Mouse (Mus musculus) kidney, postnatal 36 days (tissue): ENCODE measurements around the gene Slc22a21.
A peak's percentile ranks its signal among the peaks of the same experiment; 100 is the strongest.
"Not testable (repeated sequence)": the region's sequence is repeated elsewhere in the genome, so short reads cannot be mapped to it uniquely, and the experiment has no call there.

ENCODE experiments used
- DNase-seq, 2 experiments: peaks; one replicate each; pipeline ENCODE4 v3.0.0; 2021 to 2022; ENCODE audit warnings: mixed read lengths in 2 of 2

Gene Slc22a21

DNA sequence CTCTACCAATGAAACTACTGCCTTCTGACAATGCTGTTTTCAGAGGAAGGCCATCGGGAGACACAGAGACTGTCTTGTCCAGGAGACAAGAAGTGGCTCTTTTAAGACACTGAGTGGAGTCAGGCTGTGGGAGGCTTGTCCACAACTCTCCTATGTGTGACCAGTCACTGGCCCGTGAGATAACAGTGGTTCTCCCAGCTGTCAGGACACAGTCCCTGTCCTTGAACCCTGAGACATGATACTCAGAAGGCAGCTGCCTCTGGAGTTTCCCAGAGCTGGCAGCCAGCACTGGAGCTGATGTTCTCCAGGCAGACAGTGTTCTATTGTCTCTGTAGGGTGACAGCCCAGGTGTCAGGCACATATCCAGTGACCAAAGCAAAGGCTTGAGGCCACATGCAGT is 17.5 kb upstream of the Slc22a21 start:
- no peak for DNase-seq

DNA sequence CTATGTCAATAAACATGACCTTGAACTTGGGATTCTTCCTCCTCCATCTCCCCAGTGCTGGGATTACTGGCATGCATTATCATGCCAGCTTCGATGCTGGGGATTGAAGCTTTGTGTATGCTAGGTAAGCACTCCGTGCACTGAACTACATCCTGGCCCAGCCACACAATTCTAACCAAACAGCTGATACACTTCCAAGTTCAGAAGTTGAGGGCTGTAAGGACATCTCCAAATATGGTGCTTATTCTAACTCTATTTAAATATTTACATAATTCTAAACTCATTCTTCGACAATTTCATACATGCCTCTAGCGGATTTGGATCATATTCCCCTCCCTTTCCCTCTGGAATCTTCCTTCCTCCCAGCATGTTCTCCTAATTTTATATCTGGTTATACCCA is 12.1 kb upstream of the Slc22a21 start:
- DNase-seq = no peak

DNA sequence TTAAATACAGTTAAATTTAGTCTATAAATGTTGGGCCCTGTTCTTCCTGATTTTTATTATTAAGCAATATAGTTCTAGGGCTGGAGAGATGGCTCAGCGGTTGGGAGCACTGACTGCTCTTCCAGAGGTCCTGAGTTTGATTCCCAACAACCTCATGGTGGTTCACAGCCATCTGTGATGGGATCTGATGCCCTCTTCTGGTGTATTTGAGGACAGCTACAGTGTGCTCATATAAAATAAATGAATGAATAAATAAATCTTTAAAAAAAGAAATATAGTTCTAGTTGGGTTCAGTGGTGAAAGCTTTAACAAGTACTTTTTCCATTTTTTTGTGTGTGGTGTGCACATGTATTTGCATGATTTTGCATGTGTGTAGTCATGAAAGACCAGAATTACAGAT is 9.1 kb upstream of the Slc22a21 start:
- DNase-seq = no peak

DNA sequence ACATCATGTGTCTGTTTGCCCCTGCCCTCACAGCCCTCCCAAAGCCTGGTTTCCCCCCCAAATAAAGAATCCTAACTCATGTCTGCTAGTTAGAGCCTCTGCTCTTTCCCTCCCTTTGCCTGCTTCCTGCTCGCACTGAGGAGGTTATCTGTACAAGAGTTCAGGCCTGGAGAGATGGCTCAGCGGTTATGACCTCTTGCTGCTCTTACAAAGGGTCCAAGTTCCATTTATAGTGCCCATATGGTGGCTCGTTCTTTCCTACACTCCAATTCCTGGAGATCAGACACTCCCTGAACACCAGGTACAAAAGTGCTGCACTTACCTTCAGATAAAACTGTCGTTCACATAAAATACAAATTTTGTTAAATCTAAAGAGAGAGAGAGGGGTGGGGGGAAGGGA is 7.9 kb upstream of the Slc22a21 start:
- no peak for DNase-seq

DNA sequence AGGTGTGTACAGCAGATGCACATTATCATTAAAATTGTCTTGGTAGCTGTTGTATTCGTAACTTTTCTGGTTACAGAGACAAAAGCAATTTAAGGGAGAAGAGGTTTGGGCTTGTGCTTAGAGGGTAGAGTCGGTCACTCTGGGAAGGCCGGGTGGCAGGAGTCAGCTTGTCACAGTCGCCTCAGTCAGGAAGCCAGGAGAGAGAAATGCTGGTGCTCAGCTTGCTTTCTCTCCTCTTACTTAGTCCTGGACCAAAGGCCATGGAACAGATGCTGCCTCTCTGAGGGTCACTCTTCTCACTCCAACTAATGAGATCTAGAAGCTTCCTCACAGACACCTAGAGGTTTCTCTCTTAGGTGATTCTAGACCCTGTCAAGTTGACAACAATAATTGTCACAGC is 1.3 kb upstream of the Slc22a21 start:
- DNase-seq = no peak

DNA sequence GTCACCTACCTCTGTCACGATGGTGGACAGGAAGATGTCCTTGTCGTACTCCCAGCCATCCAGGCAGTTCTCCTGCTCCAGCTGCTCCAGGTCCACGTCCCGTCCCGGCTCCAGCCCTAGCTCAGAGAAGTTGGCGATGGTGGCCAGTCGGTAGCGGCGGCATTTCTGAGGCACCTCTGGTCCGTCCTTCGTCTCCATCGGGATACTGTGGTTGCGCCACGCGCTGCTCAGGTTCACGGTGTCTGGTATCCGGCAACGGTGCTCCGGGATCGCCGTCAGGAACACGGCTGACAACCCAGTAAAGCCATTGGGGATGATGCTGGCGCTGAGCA is 710 bp downstream of the Slc22a21 start:
- not testable (repeated sequence) for DNase-seq

DNA sequence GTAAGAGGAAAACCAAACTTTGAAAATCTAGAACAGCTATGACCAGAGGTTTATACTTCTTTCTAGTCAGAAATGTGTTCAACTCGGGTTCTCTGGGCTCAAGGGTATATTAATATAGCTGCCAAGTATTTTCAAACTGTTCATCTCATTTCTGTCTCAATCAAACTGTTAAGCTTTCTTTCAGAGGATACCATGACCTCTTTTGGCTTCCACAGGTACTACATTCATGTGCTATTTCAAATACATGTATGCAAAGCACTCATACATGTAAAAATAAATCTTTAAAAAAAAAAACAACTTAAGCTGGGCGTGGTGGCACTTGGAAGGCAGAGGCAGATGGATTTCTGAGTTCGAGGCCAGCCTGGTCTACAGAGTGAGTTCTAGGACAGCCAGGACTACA is 2.5 kb downstream of the Slc22a21 start:
- DNase-seq = no peak

DNA sequence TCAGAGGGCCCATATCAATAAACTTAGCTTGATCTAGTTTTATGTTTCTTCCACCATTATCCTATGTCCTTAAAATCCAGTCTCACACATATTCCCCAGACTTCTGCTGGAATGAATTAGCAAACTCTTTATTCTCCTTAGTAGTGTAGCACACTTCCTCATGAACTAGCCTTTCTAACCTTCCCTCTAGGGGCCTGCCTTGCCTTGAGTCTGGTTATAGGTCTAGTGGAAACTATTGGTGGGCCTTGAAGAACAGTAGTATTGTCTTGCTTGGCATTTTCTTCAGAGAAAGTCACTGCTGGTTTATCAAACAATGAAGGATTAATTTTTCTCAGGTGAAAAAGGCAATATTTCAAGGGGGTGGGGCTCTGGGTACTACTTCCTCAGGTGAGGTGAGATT is 4.6 kb downstream of the Slc22a21 start:
- no peak for DNase-seq

DNA sequence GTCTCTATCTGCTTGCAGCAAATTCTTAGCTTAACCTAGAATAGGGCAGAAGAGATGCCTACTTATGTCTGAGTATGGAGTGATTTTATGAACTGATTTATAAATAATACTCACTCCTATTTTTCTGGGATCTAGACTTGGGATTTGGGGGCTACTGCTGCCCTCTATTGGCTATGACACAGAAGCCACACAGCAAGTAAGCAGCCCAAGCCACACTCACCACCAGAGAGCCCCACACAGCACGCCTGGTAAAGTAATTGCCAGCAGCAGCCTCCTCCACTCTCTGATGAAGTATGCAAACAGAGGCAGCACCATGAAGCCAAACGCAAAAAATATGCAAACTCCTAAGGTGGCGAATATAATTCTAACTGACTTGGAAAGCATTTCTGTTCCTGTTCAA is 21.1 kb downstream of the Slc22a21 start:
- peak; percentile 40 to 58 for DNase-seq

DNA sequence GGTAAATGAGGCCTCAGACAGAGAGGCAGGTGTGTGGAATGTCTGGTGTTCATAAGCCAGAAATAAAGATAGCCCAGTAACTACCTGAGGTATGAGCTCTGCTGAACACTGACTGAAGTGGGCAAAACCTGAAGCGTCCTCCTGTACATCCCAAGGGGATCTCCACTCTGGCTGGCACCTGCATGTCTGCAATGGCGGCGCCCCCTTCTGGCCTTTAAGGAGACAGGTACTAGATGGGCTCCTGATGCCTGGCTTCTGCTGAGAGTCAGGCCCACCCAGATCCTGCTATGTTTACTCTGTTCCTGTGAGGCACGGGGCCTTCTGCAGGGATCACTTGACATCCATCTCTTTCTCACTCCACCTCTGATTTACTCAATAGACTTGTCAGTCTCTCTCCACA is 22.0 kb downstream of the Slc22a21 start:
- DNase-seq = peak; percentile 29 to 71

DNA sequence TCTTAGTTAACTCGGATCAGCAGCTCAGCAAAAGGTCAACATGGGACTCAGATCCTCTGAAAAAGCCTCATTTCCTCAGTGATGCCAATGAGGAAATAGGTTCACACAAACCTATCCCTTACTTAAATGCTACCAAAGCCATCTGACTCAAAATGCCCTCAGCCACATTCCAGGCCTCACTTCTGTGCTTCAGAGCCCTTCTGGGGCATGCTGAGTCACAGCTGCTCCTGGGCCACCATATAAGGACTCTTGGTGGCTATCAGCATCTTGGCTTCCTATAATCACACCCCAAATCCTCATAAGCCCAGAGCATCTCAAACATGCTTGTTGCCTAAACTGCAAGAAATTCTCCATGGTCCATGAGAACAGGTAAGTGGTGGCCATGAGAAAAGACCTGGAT is 23.5 kb downstream of the Slc22a21 start:
- DNase-seq = no peak

DNA sequence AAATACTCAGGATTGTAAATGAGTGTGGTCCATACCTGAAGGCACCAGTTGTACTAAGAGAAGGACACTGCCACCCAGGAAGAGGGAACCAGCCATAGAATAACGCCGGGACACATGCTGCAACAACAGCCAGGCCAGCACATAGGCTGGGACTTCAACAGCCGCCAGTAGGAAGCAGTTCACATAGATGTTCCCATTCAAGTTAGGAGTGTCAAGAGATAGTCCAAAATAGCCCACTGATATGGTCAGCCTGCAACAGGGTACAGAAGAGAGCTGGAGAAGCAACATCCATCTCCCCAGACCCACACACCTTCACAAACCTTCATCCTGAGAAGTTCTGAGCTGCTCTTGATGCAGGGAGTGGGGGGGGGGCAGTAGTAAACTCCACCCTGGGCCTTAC is 25.5 kb downstream of the Slc22a21 start:
- DNase-seq = no peak

DNA sequence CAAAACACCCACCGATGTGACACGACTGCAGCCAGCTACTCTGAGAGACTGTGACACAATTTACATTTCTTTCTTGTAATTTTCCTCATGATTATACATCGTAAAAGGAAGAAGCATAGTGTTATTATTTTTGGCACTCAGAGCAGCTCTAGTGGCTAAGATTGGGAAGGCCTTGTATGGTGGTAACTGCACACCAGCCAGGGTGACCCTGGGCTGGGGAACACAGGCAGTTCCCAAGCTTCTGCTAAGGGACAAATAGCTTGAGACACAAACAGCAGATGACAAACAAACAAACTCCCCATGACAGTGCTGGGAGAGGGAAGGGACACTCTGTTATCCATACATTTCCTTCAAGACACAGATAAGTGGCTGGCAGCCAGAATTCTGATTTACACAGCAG is 30.0 kb downstream of the Slc22a21 start:
- not testable (repeated sequence) for DNase-seq

DNA sequence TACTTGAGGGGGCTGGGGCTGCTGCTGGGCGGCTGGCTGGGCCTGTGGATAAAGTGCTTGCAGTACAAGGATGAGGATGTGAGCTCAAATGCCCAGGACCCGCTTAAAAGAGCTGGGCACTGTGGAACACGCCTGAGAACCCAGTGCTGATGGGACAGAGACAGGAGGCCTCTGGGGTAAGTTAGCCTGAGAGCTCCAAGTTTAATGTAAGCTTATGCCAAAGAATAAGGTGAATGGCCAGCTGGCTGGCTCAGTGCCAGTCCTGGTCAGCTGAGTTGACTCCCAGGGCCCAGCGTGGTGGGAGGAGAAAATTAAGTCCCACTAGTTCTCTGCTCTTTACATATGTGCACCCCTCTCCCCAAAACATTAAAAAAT is 48.2 kb downstream of the Slc22a21 start:
- DNase-seq = peak; percentile 59 to 64

DNA sequence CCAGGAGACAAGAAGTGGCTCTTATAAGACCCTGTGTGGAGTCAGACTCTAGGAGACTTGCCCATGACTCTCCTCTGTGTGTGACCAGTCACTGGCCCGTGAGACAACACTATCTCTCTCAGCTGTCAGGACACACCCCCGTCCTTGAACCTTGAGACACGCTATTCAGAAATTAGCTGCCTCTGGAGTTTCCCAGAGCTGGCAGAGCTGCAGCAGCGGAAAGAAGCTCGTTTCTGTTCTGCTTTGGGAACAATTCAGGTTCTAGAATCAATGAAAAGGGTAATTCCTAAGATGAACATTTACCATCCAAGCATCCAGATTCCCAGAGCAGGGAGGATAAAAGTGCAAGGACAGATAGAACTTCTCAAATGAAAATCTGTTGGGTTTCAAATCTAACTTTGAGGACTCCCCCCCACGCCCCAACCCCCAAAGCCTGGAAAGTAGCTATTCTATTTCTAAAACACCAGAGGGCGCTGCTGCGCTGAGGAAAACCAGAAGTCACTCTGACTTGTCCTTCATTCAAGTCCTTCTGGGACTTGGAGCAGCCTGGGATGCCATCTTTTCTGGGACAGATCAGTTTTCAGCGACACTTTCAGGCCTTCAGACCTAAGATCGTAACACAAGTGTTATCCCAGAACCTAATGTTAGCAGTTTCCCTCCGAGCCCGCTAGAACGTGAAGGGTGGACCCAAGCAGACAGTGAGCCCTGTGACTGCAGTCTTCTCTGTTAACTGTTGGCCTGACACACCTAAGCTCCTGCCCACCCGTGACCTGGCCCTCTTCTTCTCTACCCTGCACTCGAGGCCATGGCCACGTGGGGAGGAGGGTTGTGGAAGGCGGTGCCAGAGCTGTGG is 48.8 kb downstream of the Slc22a21 start:
- DNase-seq = peak; percentile 33 to 76

DNA sequence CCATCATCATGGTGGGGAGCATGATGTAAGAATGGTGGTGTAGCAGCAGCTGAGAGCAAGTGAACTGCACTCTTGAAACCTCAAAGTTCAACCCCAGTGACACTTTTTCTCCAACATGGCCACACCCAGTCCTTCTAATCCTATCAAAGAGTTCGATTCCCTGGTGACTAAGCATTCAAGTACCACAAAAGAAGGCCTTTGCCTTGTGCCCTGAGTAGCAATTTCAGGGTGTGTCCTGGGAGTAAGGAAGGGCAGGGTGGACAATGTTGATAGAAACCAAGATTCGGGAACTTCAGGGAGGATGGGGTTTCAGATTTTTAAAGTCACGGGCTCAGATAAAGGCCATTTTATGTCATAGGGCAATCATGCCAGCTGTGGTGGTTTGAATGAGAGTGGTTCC is 50.4 kb downstream of the Slc22a21 start:
- DNase-seq = no peak

DNA sequence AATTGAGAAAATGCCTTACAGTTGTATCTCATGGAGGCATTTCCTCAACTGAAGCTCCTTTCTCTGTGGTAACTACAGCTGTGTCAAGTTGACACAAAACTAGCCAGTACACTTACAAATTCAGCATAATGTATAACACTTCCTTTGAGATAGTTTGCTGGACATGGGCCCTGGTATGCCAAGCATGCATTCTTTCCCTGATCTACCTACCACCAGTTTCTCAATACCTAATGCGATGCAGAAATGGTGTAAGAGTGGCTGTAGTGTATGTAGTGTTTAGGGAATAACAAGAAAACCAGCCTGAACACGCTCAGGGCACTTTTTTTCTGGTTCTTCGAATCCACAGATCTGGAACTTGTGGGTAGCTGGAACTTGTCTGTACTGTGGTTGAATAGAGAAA is 51.5 kb downstream of the Slc22a21 start:
- DNase-seq = peak in 1 of 2 experiments; percentile 9

DNA sequence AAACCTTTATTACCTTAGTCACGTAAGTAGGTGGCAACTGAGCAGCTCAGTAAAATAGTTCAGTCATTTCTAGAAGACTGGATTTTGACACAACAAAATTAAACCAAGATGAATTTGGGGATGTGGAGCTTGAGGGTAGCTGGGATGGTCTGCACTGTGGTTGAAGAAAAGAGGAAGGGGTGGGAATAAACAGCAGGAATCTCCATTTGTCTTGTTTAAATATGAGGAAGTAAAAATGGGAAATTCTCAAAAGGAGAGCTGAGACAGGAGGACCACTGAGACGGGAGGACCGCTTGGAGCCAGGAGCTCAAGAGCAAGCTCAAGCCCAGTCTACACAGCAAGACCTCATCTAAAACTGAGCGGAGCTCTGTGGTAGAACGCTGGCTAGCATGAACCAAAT is 53.8 kb downstream of the Slc22a21 start:
- no peak for DNase-seq

DNA sequence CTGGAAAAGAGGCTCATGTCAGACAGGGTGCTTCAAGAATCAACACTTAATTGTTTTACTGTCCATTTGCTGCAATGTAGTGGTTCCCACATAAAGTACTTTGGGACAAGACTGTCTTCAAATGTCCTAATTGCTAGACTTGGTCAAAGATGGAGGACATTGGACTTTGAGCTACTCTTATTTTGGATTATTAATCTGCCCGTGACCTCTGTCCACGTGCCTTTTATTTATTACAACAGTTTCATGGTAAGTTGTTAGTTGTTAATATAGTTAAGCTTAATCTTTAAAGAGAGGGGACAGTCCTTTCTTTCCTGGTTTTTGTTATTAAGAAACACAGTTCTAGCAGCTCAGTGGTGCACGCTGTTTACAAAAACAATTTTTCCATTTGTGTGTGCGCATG is 61.3 kb downstream of the Slc22a21 start:
- no peak for DNase-seq

DNA sequence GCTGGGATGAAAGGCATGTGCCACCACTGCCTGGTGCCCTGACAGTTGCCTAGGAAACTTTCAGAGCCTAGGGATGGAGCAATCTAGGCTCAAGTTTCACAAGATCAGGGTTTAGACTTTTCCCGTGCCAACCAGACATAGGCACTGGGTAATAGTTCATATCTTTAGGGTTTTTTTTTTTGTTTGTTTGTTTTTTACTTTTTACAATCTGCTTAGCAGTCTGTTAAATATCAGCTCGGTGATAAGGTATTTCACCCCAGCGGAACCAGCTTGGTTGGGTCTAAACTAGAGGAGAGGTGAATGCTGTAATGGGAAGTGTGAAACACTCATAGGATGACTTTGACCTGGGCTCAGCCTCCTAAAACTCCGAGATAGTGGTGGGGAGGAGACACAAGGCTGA is 69.1 kb downstream of the Slc22a21 start:
- DNase-seq = no peak

DNA sequence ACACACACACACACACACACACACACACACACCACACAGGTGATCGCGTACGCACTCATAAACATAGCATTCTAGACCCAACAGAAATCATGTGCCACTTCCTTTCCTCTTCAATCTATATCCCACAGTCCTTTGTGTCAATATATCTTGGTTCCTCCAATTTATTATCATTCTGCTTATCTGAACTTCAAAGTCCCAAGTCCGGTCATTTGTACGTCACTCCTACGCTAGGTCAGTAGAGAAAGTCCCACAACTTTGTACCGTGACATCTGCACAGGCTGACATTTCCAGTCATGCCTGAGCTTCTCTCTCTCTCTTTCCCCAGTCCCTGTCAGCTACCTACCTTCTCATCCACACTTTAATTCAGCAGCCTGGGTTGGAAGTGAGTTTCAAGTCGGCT is 71.4 kb downstream of the Slc22a21 start:
- no peak for DNase-seq

DNA sequence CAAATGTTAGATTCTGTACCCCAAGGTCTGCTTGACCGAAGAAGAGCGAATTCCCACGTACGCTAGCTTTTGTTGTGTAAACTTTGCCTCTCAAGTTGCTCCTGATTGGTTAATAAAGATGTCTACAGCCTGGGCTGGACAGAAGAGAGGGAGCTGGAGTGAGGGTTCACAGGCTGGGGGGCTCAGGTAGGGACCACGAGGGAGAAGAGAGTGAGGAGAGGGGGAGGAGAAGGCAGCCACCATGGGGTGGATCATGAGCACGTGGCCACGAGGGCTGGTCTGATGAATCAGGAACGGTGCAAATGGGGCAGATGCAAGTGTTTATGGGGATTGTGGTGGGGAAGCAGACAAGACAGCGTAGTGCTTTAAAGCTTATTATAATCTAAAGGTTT is 75.6 kb downstream of the Slc22a21 start:
- DNase-seq = no peak

DNA sequence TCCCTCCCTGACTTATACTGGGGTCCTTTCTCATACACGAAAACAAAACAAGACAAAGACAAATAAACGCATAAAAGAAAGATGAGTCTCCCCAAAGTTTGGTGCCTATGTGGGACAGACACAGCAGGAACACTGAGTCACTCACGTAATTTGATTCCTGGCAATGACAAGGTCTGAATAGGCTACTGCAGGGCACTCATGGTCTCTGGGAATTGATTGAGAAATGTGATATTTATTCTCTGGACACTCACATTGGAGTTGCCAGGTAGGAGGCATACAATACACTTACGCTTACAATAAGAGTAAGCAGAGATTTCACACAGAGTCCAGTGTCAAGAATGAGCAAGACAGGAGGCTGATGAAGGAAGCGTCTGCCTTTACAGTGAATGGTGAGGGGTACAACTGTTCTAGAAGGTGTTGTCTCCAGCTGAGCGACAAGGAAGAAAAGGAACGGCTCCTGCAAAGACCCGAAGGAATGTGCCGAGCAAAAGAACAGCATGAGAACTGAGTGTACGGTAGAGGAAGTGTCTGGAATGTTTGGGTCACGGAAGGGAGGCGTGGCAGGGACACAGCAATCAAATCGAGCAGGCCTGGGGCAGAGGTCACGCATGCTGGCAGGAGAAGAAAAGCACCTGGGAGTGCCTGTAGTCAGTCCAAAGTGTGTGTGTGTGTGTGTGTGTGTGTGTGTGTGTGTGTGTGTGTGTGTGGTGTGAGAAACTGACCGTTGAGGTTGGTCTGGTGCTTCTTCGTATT is 76.2 kb downstream of the Slc22a21 start:
- DNase-seq = peak; percentile 95 to 97

DNA sequence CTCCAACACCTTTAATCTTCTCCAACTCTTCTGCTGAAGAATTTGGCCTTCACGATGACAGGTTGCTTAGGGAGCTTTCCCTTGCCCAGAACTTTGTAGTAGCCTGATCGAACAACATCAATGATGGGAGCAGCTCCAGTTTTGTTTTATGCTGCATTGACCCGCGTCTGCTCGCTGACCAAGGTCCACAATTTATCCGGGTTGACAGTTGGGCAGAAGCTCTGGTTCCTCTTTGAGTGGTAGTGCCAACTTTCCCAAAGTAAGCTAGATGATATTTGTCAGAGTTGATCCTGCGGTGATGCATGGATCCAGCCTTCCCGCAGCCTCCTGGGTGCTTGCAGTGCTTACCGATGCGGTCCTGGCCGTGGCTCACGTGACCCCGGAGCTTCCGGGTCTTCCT is 77.4 kb downstream of the Slc22a21 start:
- peak in 1 of 2 experiments; percentile 19 for DNase-seq

DNA sequence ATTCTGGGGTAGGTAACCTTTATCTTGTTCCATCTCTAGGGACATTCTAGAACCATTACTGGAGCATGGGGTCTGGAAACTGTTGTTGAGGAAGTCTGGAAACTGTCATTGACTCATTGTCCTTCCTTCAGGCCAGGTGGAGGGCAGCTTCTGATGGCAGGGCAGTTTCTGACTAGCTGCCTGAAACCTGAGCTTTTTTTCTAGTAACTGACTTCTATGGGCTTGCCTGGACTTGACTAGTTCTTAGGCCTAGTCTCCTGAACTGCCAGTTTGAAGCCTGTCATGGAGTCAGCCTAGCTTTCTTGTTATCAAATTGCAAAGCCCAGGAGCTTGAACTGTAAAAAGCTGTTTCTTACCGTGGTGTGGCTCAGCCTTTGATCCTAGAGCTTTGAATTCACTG is 79.1 kb downstream of the Slc22a21 start:
- DNase-seq = no peak
